Mouse (Mus musculus): Measurements from ENCODE around the gene Lbp. TPM values are rescaled to one million over a fixed set of nuclear protein-coding genes. Genes with fewer than 3 reads are reported as not detected.
A peak's percentile ranks its signal among the peaks of the same experiment; 100 is the strongest.

Lbp gene
- polyA plus RNA-seq, 1 experiment from 2014 or later: 2.4 TPM

- no peak overlapping the region for H3K9ac ChIP-seq (replicated peaks)
- 13% methylated on average over 5 of the region's 5 CpGs for WGBS
- peak; percentile 71 for ATAC-seq (replicated peaks)
- no peak overlapping the region for H3K4me2 ChIP-seq (replicated peaks)
- peaks cover 4% of the 10 kb centered on the region; the same call in 1 of the 2 replicates for H3K4me1 ChIP-seq
- H3K9me3 ChIP-seq: no peaks in the 10 kb centered on the region
- H3K4me3 ChIP-seq: no peak overlapping the region
- H3K27me3 ChIP-seq: no peaks in the 10 kb centered on the region
- 0 out of 2 replicates have a peak overlapping the region, but pooled peaks have one; percentile 10 for H3K27ac ChIP-seq (replicated peaks)
- H3K36me3 ChIP-seq: no peaks in the 10 kb centered on the region
Measured at GRCm38 (mm10) chr2:158317026-158317425, 10.7 kb downstream of the Lbp start.

GRCm38 (mm10) chr2:158321596-158321995 lies 15.3 kb downstream of the Lbp start:
- Histone ChIP-seq H3K9ac (replicated peaks) (no peak overlapping the region), H3K4me1 (peaks cover 4% of the 10 kb centered on the region; the same call in 1 of the 2 replicates), H3K4me3 (no peak overlapping the region), H3K27ac (replicated peaks) (no peak overlapping the region), H3K4me2 (replicated peaks) (no peak overlapping the region), H3K9me3 (no peaks in the 10 kb centered on the region), H3K27me3 (no peaks in the 10 kb centered on the region), H3K36me3 (no peaks in the 10 kb centered on the region)
- WGBS: 89% methylated on average over 6 of the region's 6 CpGs
- ATAC-seq (replicated peaks): no peak

GRCm38 (mm10) chr2:158322845-158323244 lies 16.6 kb downstream of the Lbp start:
- WGBS: 77% methylated on average over 3 of the region's 3 CpGs
- no peaks in the 10 kb centered on the region for H3K4me1 ChIP-seq

GRCm38 (mm10) chr2:158324531-158325190 lies 18.4 kb downstream of the Lbp start:
- H3K9ac ChIP-seq (replicated peaks): no peak overlapping the region
- H3K36me3 ChIP-seq: no peaks in the 10 kb centered on the region
- peak; percentile 63; the same call in 1 of the 2 replicates for ATAC-seq (replicated peaks)
- H3K9me3 ChIP-seq: no peaks in the 10 kb centered on the region
- WGBS: 62% methylated on average over 10 of the region's 10 CpGs
- H3K4me2 ChIP-seq (replicated peaks): no peak overlapping the region
- no peak overlapping the region for H3K4me3 ChIP-seq
- H3K4me1 ChIP-seq: no peaks in the 10 kb centered on the region
- H3K27me3 ChIP-seq: no peaks in the 10 kb centered on the region
- H3K27ac ChIP-seq (replicated peaks): no peak overlapping the region

More at GRCm38 (mm10) chr2:158322845-158323244, 16.6 kb downstream of the Lbp start:
- H3K27ac ChIP-seq (replicated peaks): no peak overlapping the region
- no peaks in the 10 kb centered on the region for H3K9me3 ChIP-seq
- no peaks in the 10 kb centered on the region for H3K36me3 ChIP-seq
- no peak overlapping the region for H3K4me3 ChIP-seq
- no peak overlapping the region for H3K9ac ChIP-seq (replicated peaks)
- H3K27me3 ChIP-seq: no peaks in the 10 kb centered on the region
- ATAC-seq (replicated peaks): no peak
- H3K4me2 ChIP-seq (replicated peaks): no peak overlapping the region

GRCm38 (mm10) chr2:158325609-158326008 lies 19.3 kb downstream of the Lbp start:
- no peak for ATAC-seq (replicated peaks)
- Histone ChIP-seq H3K27ac (replicated peaks) (no peak overlapping the region), H3K36me3 (no peaks in the 10 kb centered on the region), H3K9me3 (no peaks in the 10 kb centered on the region), H3K4me3 (no peak overlapping the region), H3K9ac (replicated peaks) (no peak overlapping the region), H3K27me3 (no peaks in the 10 kb centered on the region), H3K4me1 (no peaks in the 10 kb centered on the region), H3K4me2 (replicated peaks) (no peak overlapping the region)
- 53% methylated on average over 8 of the region's 8 CpGs for WGBS

GRCm38 (mm10) chr2:158334356-158334755 lies 28.1 kb downstream of the Lbp start:
- Histone ChIP-seq H3K27ac (replicated peaks) (no peak overlapping the region), H3K4me3 (no peak overlapping the region), H3K27me3 (no peaks in the 10 kb centered on the region), H3K36me3 (no peaks in the 10 kb centered on the region), H3K4me2 (replicated peaks) (no peak overlapping the region), H3K9ac (replicated peaks) (no peak overlapping the region), H3K4me1 (no peaks in the 10 kb centered on the region), H3K9me3 (no peaks in the 10 kb centered on the region)
- ATAC-seq (replicated peaks): no peak
- WGBS: 90% methylated on average over 13 of the region's 13 CpGs

- ATAC-seq (replicated peaks): no peak
- 75% methylated on average over 10 of the region's 10 CpGs for WGBS
Measured at GRCm38 (mm10) chr2:158337698-158338097, 31.4 kb downstream of the Lbp start.

GRCm38 (mm10) chr2:158339948-158340564 lies 33.8 kb downstream of the Lbp start:
- Histone ChIP-seq H3K27ac (replicated peaks) (no peak overlapping the region; the same call in 1 of the 2 replicates), H3K4me3 (no peak overlapping the region), H3K27me3 (no peaks in the 10 kb centered on the region), H3K4me2 (replicated peaks) (no peak overlapping the region), H3K9ac (replicated peaks) (no peak overlapping the region), H3K9me3 (no peaks in the 10 kb centered on the region), H3K36me3 (no peaks in the 10 kb centered on the region), H3K4me1 (0 out of 2 replicates have a peak, but pooled peaks cover 3% of the 10 kb centered on the region)
- WGBS: 29% methylated on average over 11 of the region's 11 CpGs
- peak; percentile 51; the same call in 1 of the 2 replicates for ATAC-seq (replicated peaks)

More at GRCm38 (mm10) chr2:158337698-158338097, 31.4 kb downstream of the Lbp start:
- Histone ChIP-seq H3K4me2 (replicated peaks) (no peak overlapping the region), H3K27ac (replicated peaks) (no peak overlapping the region), H3K4me3 (no peak overlapping the region), H3K4me1 (0 out of 2 replicates have a peak, but pooled peaks cover 3% of the 10 kb centered on the region), H3K9me3 (no peaks in the 10 kb centered on the region), H3K27me3 (no peaks in the 10 kb centered on the region), H3K36me3 (no peaks in the 10 kb centered on the region), H3K9ac (replicated peaks) (no peak overlapping the region)

GRCm38 (mm10) chr2:158341324-158341723 lies 35.0 kb downstream of the Lbp start:
- H3K27ac ChIP-seq (replicated peaks): no peak overlapping the region
- H3K9me3 ChIP-seq: no peaks in the 10 kb centered on the region

GRCm38 (mm10) chr2:158343495-158343894 lies 37.2 kb downstream of the Lbp start:
- H3K27me3 ChIP-seq: no peaks in the 10 kb centered on the region
- no peak for ATAC-seq (replicated peaks)
- no peak overlapping the region for H3K27ac ChIP-seq (replicated peaks)
- H3K4me2 ChIP-seq (replicated peaks): no peak overlapping the region
- no peak overlapping the region for H3K4me3 ChIP-seq
- H3K9me3 ChIP-seq: no peaks in the 10 kb centered on the region
- no peak overlapping the region for H3K9ac ChIP-seq (replicated peaks)
- H3K4me1 ChIP-seq: 0 out of 2 replicates have a peak, but pooled peaks cover 3% of the 10 kb centered on the region
- WGBS: 15% methylated on average over 5 of the region's 5 CpGs
- no peaks in the 10 kb centered on the region for H3K36me3 ChIP-seq

More at GRCm38 (mm10) chr2:158341324-158341723, 35.0 kb downstream of the Lbp start:
- H3K9ac ChIP-seq (replicated peaks): no peak overlapping the region
- WGBS: 82% methylated on average over 2 of the region's 2 CpGs
- no peaks in the 10 kb centered on the region for H3K27me3 ChIP-seq
- no peak overlapping the region for H3K4me3 ChIP-seq
- no peaks in the 10 kb centered on the region for H3K36me3 ChIP-seq
- no peak for ATAC-seq (replicated peaks)
- H3K4me1 ChIP-seq: 0 out of 2 replicates have a peak, but pooled peaks cover 3% of the 10 kb centered on the region
- no peak overlapping the region for H3K4me2 ChIP-seq (replicated peaks)

- H3K4me1 ChIP-seq: no peaks in the 10 kb centered on the region
- 79% methylated on average over 6 of the region's 6 CpGs for WGBS
- no peaks in the 10 kb centered on the region for H3K27me3 ChIP-seq
- H3K9me3 ChIP-seq: no peaks in the 10 kb centered on the region
- H3K27ac ChIP-seq (replicated peaks): no peak overlapping the region
- no peaks in the 10 kb centered on the region for H3K36me3 ChIP-seq
- no peak overlapping the region for H3K4me3 ChIP-seq
- no peak overlapping the region for H3K9ac ChIP-seq (replicated peaks)
- no peak for ATAC-seq (replicated peaks)
- H3K4me2 ChIP-seq (replicated peaks): no peak overlapping the region
Measured at GRCm38 (mm10) chr2:158346467-158346866, 40.2 kb downstream of the Lbp start.

GRCm38 (mm10) chr2:158347868-158348267 lies 41.6 kb downstream of the Lbp start:
- ATAC-seq (replicated peaks): peak; percentile 64
- H3K9me3 ChIP-seq: no peaks in the 10 kb centered on the region
- no peak overlapping the region for H3K27ac ChIP-seq (replicated peaks)
- H3K4me3 ChIP-seq: no peak overlapping the region
- H3K9ac ChIP-seq (replicated peaks): no peak overlapping the region
- H3K4me1 ChIP-seq: no peaks in the 10 kb centered on the region
- peaks cover 4% of the 10 kb centered on the region; the same call in 1 of the 2 replicates for H3K36me3 ChIP-seq
- H3K4me2 ChIP-seq (replicated peaks): no peak overlapping the region
- no peaks in the 10 kb centered on the region for H3K27me3 ChIP-seq
- whole genome bisulfite sequencing: 2% methylated on average over 6 of the region's 6 CpGs
